Mouse (Mus musculus) kidney, adult 2 months (tissue): ENCODE measurements around the gene Crtc2. TPM values are rescaled to one million over a fixed set of nuclear protein-coding genes. Genes with fewer than 3 reads are reported as not detected.

Experiments used
- DNase-seq: peaks from one replicate; pipeline ENCODE4 v3.0.0; 2021
- H3K27ac ChIP-seq: fragments of 200-500 bp; 2 replicates; pipeline ENCODE4 v1.5.1; 2012; ENCODE audit warnings: low read depth, low read length, control low read depth, inconsistent platforms; ENCODE audit not compliant: insufficient read depth
- H3K27me3 ChIP-seq: fragments of 200-500 bp; replicated peaks from 2 replicates; pipeline ENCODE4 v1.6.1; 2012; ENCODE audit warnings: mild to moderate bottlenecking, moderate library complexity, low read length, inconsistent platforms; ENCODE audit not compliant: control insufficient read depth, insufficient read depth
- H3K36me3 ChIP-seq: fragments of 200-500 bp; 2 replicates; pipeline ENCODE4 v1.6.1; 2012; ENCODE audit warnings: mild to moderate bottlenecking, moderate library complexity, low read length, inconsistent platforms; ENCODE audit not compliant: control insufficient read depth, insufficient read depth
- H3K4me1 ChIP-seq: fragments of 200-500 bp; 2 replicates; pipeline ENCODE4 v1.6.1; 2011; ENCODE audit warnings: low read length; ENCODE audit not compliant: control insufficient read depth, insufficient read depth
- H3K4me3 ChIP-seq: fragments of 200-500 bp; 2 replicates; pipeline ENCODE4 v1.5.1; 2011; ENCODE audit warnings: mild to moderate bottlenecking, low read depth, low read length, control low read depth; ENCODE audit not compliant: insufficient read depth
- CTCF ChIP-seq: fragments of 200-500 bp; conservative IDR thresholded peaks from 2 replicates; pipeline ENCODE4 v1.5.1; 2011; ENCODE audit warnings: low read depth, mild to moderate bottlenecking, control low read depth, low read length, moderate library complexity, mixed read lengths; ENCODE audit not compliant: insufficient read depth, insufficient read length
- POLR2A ChIP-seq: fragments of 200-500 bp; IDR thresholded peaks from one replicate; pipeline ENCODE4 v1.6.1; 2011; ENCODE audit warnings: low read depth, low read length, control low read depth
- WGBS: fragments of 180-500 bp; shearing (Covaris S2); methylation state at CpG from one replicate; pipeline ENCODE4 v1.1.7; 2018; 5-methylcytosine and 5-hydroxymethylcytosine counted together
- polyA plus RNA-seq: library from polyadenylated mRNA; depleted of rRNA; stranded (reverse); fragments of >200 nt; gene quantifications from 2 replicates; pipeline ENCODE4 v1.2.3, GENCODE M21; 2012; rRNA removed

The Crtc2 gene
- polyA plus RNA-seq = 48.2 and 57.6 TPM in 2 replicates

DNA sequence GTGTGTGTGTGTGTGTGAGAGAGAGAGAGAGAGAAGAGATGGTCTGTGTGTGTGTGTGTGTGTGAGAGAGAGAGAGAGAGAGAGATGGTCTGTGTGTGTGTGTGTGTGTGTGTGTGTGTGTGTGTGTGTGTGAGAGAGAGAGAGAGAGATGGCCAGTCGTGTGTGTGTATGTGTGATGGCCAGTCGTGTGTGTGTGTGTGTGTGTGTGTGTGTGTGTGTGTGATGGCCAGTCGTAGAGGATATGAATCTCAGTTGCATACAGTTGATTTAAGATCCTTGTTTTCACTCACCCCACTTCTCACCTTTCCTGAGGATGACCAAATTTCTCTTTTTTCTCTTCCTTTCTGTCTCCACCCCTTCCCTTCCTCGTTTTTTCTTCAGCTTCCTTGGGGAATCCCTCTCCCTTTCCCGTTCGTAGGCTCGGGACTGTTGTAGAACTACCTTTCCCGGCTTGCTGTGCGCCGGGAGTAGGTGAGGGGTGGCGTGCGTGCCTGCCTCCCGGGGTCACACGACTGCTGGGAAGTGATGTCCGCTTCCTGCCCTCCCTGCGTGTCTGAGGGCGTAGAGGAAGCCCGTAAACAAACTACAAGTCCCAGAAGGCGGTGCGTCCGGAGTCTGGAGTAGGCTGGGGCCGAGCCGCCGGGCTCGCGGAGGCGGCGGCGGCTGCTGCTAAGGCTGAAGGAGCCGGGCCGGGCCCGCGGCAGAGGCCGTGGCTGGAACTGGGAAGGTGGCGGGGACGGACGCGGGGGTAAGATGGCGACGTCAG is at the start of gene Crtc2:
Crtc2 (plus strand) TSS at position 511 of the 766 bp plus-strand sequence.
- DNase-seq = peak; percentile 98
- whole genome bisulfite sequencing = under 1% methylated on average over 40 of the region's 40 CpGs

DNA sequence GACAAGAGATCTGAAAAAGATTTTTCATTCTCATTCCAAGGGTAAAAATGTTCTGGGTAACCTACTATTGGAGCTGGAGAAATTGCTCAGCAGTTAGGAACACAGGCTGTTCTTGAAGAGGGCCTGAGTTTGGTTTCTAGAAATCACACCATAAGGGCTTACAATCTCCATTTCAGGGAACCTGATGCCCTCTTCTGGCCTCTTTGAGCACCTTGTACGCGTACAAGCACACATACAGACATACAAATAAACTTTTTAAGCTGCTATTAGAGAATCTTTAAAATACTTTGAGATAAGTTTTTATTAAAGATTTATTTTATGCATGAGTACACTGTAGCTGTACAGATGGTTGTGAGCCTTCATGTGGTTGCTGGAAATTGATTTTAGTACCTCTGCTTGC is 49.4 kb upstream of the Crtc2 start:
- no peak for TF ChIP-seq POLR2A
- no peak for TF ChIP-seq CTCF
- no peaks in the 10 kb centered on the region for H3K27me3 ChIP-seq
- 95% methylated on average over 2 of the region's 2 CpGs for WGBS

More for the DNA sequence above, at the start of gene Crtc2:
- Histone ChIP-seq H3K36me3 (no peaks in the 10 kb centered on the region), H3K4me1 (peaks cover 6% of the 10 kb centered on the region; the same call in 1 of the 2 replicates), H3K4me3 (peak within 1 kb of the TSS; percentile 91), H3K27me3 (no peaks in the 10 kb centered on the region), H3K27ac (peak within 1 kb of the TSS; percentile 81)
- TF ChIP-seq CTCF (no peak), POLR2A (no peak)

GRCm38 (mm10) chr3:90208662-90209061 is 45.3 kb upstream of the Crtc2 start:
- Histone ChIP-seq H3K27ac (no peak overlapping the region), H3K4me1 (peaks cover 6% of the 10 kb centered on the region), H3K36me3 (peaks cover 2% of the 10 kb centered on the region; the same call in 1 of the 2 replicates), H3K27me3 (no peaks in the 10 kb centered on the region), H3K4me3 (no peak overlapping the region)
- DNase-seq = no peak
- TF ChIP-seq POLR2A (no peak), CTCF (no peak)
- WGBS = 66% methylated on average over 2 of the region's 2 CpGs

More for the DNA sequence above, 49.4 kb upstream of the Crtc2 start:
- no peak overlapping the region for H3K27ac ChIP-seq
- peaks cover 4% of the 10 kb centered on the region for H3K4me1 ChIP-seq
- DNase-seq = no peak
- H3K36me3 ChIP-seq = 0 out of 2 replicates have a peak, but pooled peaks cover 2% of the 10 kb centered on the region
- no peak overlapping the region for H3K4me3 ChIP-seq

DNA sequence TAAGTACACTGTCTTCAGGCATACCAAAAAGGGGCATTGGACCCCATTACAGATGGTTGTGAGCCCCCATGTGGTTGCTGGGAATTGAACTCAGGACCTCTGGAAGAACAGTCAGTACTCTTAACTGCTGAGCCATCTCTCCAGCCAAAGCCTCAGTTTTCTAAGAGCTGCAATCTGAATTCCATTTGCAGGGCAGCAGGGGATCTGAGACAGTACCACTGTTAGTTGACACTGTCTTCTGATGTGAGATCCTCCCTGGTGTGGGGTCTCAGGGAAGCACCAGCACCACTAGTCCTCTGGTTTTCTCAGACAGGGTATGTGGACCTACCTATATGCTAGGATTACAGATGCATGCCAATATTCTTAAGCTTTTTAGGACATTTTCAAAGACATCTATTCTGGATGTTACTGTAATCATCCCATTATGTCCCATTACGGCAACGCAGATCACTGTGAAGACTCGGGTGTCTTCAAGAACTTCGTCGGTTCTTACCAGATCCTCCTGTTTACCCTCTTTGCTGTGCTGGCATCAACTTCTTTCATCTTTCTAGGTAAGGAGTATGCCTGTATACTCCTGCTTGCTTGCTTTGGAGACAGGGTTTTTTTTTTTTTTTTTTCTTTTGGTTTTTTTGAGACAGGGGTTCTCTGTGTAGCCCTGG is 43.9 kb upstream of the Crtc2 start:
- Histone ChIP-seq H3K27ac (no peak overlapping the region), H3K27me3 (no peaks in the 10 kb centered on the region), H3K36me3 (peaks cover 2% of the 10 kb centered on the region; the same call in 1 of the 2 replicates), H3K4me3 (no peak overlapping the region), H3K4me1 (peaks cover 5% of the 10 kb centered on the region; the same call in 1 of the 2 replicates)
- WGBS = 92% methylated on average over 5 of the region's 5 CpGs
- TF ChIP-seq POLR2A (no peak), CTCF (no peak)
- no peak for DNase-seq

DNA sequence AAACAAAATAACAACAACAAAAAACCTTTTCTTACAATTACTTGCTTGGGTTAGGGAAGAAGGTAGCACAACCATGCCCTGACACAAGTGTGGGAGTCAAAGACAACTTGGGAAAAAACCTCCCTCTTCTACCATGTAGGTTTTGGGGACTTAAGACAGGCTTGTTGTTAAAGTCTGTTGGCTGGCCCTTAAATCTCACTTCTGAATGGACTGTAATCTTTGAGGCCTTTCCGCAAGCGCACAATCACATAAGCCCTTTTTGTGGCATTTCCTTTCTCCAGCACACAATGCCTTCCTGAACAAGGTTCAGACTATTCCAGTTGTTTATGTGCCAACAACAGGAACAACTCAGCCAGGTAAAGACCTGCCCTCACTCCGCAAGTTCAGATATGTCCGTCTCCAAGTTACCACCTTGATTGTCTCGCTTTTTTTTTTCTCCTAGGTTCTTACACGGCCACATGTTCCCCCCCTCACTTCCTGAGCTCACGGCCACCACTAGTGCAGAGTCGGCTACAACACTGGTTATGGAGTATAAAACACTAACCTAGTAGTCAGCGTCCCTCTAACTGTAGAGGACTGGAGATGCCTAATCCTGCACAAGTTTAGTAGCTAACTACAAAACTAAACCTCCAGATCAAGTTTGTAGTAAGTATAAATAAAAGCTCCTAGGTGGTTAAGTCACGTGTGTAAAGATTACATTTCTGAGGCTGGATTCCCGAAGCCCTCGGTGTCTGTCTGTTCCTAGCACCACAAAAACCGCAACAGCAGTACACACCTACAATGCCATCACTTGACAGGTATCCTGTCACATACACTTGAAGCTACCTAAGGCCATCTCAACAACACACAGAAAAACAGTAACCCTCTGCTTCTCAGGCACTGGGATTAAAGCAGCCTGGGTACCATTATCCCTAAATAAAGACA is 42.2 kb upstream of the Crtc2 start:
- Histone ChIP-seq H3K36me3 (peaks cover 2% of the 10 kb centered on the region; the same call in 1 of the 2 replicates), H3K27me3 (no peaks in the 10 kb centered on the region), H3K4me1 (peaks cover 5% of the 10 kb centered on the region; the same call in 1 of the 2 replicates), H3K27ac (no peak overlapping the region), H3K4me3 (peak overlapping the region; percentile 7; the same call in 1 of the 2 replicates)
- TF ChIP-seq CTCF = no peak
- no peak for TF ChIP-seq POLR2A
- 50% methylated on average over 13 of the region's 13 CpGs for WGBS
- no peak for DNase-seq

DNA sequence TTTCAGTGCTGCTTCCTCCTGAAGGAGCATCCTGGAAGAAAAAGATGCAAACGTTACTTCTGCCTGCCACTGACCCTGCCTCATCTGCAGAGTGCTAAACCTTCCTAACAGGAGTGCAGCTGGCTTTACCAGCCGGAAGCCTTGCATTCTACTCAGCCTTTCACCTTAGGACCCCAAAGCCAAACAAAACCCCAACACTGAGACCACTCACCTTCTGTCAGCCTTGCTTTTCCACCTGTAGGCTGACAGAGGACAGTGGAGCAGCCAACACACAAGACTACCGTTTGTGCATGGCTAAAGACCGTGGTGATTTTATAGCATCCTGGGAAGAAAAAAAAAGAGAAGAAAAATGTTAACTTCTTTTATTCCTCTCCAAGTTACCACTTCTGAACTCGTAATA is 41.2 kb upstream of the Crtc2 start:
- 3% methylated on average over 5 of the region's 5 CpGs for WGBS
- Histone ChIP-seq H3K27me3 (no peaks in the 10 kb centered on the region), H3K27ac (no peak overlapping the region), H3K4me1 (peaks cover 5% of the 10 kb centered on the region; the same call in 1 of the 2 replicates), H3K4me3 (peak overlapping the region; percentile 59), H3K36me3 (peaks cover 2% of the 10 kb centered on the region; the same call in 1 of the 2 replicates)
- DNase-seq = no peak
- TF ChIP-seq POLR2A = no peak
- no peak for TF ChIP-seq CTCF
